Mouse (Mus musculus) bone marrow macrophage, adult 2 months (primary cell): ENCODE data around the gene Sgcd.

Experiments
- CTCF ChIP-seq: IDR thresholded peaks from 2 replicates; pipeline ENCODE4 v1.5.1; 2012; ENCODE audit warnings: low read depth, mild to moderate bottlenecking, low read length, moderate library complexity
- POLR2A ChIP-seq: IDR thresholded peaks from 2 replicates; pipeline ENCODE4 v1.6.1; 2012; ENCODE audit warnings: mild to moderate bottlenecking, low read depth, low read length, borderline replicate concordance

GRCm38 (mm10) chr11:47032318-47032717 lies 956.5 kb downstream of the Sgcd start:
- TF ChIP-seq CTCF: no peak
- TF ChIP-seq POLR2A: no peak
